Mouse (Mus musculus) layer of hippocampus, adult 2 months (tissue): Measurements from ENCODE around the gene Caskin2. TPM values are rescaled to one million over a fixed set of nuclear protein-coding genes. Genes with fewer than 3 reads are reported as not detected.

Experiments used
- DNase-seq, 2 experiments: peaks; one replicate each; pipeline ENCODE4 v3.0.0; 2022; ENCODE audit warnings: low spot score in 2 of 2
- H3K27ac ChIP-seq: fragments of 200-600 bp; 2 replicates; pipeline ENCODE4 v1.8.1; 2022
- H3K4me3 ChIP-seq: fragments of 200-600 bp; 2 replicates; pipeline ENCODE4 v1.8.1; 2022; ENCODE audit warnings: mild to moderate bottlenecking
- CTCF ChIP-seq: fragments of 200-600 bp; conservative IDR thresholded peaks from 2 replicates; pipeline ENCODE4 v1.8.1; 2022; ENCODE audit warnings: antibody characterized with exemption, mild to moderate bottlenecking, moderate library complexity
- total RNA-seq, 2 experiments: library from RNA; stranded (reverse); gene quantifications; 2 replicates each; pipeline ENCODE4 v1.2.3; 2021

Gene Caskin2
- total RNA-seq, 2 experiments from 2014 or later = 17.7 to 19.7 TPM

- no peak for DNase-seq
- no peak for TF ChIP-seq CTCF
- H3K27ac ChIP-seq = peak overlapping the region; percentile 86
- H3K4me3 ChIP-seq = peak overlapping the region; percentile 11; the same call in 1 of the 2 replicates
These were observed 4.6 kb downstream of the Caskin2 start for GRCm38 (mm10) chr11:115808696-115809310.

GRCm38 (mm10) chr11:115807971-115808370 lies 5.5 kb downstream of the Caskin2 start:
- Histone ChIP-seq H3K4me3 (peak overlapping the region; percentile 13; the same call in 1 of the 2 replicates), H3K27ac (peak overlapping the region; percentile 86)
- DNase-seq = no peak
- TF ChIP-seq CTCF = no peak

- peak overlapping the region; percentile 86 for H3K27ac ChIP-seq
- no peak for TF ChIP-seq CTCF
- peak overlapping the region; percentile 13; the same call in 1 of the 2 replicates for H3K4me3 ChIP-seq
- DNase-seq = peak in 1 of 2 experiments; percentile 44
These were observed 6.1 kb downstream of the Caskin2 start for GRCm38 (mm10) chr11:115807306-115807705.

DNA sequence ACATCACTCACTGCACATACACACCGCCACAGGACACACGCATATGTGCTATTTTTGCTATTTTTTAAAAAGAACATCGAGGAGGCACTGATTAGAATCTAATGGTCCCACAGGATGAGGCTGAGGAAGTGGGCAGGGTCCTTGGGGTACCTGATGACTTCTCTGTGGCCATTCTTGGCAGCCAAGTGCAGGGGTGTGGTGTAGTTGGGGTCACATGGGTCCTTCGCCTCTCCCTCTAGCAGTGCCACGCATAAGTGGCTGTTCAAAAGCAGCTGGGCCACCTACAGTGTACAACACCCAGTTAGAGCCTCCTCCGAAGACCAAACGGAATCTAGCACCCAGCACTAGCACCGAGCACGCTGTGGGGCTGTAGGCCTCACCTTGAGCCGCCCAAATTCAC lies 7.3 kb downstream of the Caskin2 start:
- no peak for TF ChIP-seq CTCF
- no peak for DNase-seq
- H3K27ac ChIP-seq = peak overlapping the region; percentile 86
- H3K4me3 ChIP-seq = no peak overlapping the region

DNA sequence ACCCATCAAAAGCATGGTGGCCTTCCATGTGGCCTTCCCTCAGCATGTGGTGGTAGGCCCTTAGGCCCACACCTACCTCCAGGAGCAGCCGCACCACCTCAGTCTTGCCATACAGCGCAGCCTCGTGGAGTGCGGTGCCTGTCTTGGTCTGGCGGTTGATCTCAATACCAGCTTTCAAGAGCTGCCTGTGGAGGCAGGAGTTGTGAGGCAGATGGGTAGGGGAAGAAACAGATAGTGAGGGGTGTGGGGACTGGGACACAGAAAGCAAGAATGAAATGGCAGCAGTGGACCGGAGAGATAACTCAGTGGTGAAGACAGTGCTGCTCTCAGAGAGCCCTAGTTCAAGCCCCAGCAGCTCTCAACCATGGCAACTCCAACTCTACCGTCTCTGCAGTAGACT lies 8.4 kb downstream of the Caskin2 start:
- no peak for DNase-seq
- H3K27ac ChIP-seq = no peak overlapping the region
- no peak overlapping the region for H3K4me3 ChIP-seq
- no peak for TF ChIP-seq CTCF

GRCm38 (mm10) chr11:115803072-115803709 lies 10.2 kb downstream of the Caskin2 start:
- DNase-seq = no peak
- TF ChIP-seq CTCF = no peak
- Histone ChIP-seq H3K4me3 (no peak overlapping the region), H3K27ac (no peak overlapping the region)

GRCm38 (mm10) chr11:115800981-115801380 lies 12.5 kb downstream of the Caskin2 start:
- no peak overlapping the region for H3K27ac ChIP-seq
- TF ChIP-seq CTCF = no peak
- no peak for DNase-seq
- H3K4me3 ChIP-seq = no peak overlapping the region

- no peak for TF ChIP-seq CTCF
- no peak overlapping the region for H3K4me3 ChIP-seq
These were observed 15.8 kb downstream of the Caskin2 start for GRCm38 (mm10) chr11:115797665-115798064.

DNA sequence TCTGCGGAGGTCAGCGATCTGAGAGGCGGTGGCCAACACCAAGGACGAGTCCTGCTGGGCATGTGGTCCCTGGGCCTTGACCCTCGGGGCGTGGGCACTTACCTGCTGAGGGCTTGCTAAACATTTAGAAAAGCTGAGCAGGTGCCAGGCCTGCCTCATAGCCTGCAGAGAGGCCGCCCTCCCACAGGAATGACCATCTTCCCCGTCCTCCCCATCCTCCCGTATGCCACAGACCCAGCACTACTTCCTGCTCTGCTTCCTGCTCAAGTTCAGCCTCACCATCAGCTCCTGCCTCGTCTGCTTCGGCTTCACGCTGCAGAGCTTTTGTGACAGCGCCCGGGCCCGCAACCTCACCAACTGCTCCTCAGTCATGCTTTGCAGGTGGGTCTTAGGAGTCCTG lies 16.5 kb downstream of the Caskin2 start:
- DNase-seq = no peak
- no peak for TF ChIP-seq CTCF
- H3K27ac ChIP-seq = no peak overlapping the region
- H3K4me3 ChIP-seq = no peak overlapping the region

More at GRCm38 (mm10) chr11:115797665-115798064, 15.8 kb downstream of the Caskin2 start:
- no peak for DNase-seq
- no peak overlapping the region for H3K27ac ChIP-seq

GRCm38 (mm10) chr11:115792353-115792752 lies 21.1 kb downstream of the Caskin2 start:
- no peak for DNase-seq
- no peak overlapping the region for H3K27ac ChIP-seq
- TF ChIP-seq CTCF = no peak
- no peak overlapping the region for H3K4me3 ChIP-seq

- no peak for TF ChIP-seq CTCF
- DNase-seq = no peak
- H3K27ac ChIP-seq = no peak overlapping the region
- no peak overlapping the region for H3K4me3 ChIP-seq
These were observed 21.5 kb downstream of the Caskin2 start for GRCm38 (mm10) chr11:115791919-115792318.

DNA sequence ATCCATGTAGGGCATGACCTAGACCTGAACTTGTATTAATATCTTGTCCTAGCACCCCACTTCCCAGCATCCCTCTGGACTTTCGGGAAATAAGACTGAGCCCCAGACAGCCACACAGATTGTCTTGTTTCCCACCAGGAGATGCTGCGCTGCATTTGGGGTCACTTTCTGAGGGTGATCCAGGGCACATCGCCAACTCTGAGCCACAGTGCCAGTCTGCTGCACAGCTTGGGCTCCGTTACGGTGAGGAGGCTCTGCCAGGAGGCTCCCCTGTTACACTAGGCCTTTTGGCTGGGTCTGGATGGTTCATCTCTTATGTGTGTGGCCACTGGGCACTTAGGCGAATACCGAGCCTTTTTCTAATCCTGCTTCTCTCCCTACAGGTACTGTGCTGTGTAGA lies 23.7 kb downstream of the Caskin2 start:
- Histone ChIP-seq H3K27ac (no peak overlapping the region), H3K4me3 (no peak overlapping the region)
- no peak for TF ChIP-seq CTCF
- DNase-seq = no peak

GRCm38 (mm10) chr11:115786473-115786872 lies 27.0 kb downstream of the Caskin2 start:
- TF ChIP-seq CTCF = no peak
- Histone ChIP-seq H3K27ac (no peak overlapping the region), H3K4me3 (no peak overlapping the region)
- DNase-seq = no peak
